In genomic region chr2:73419285-73419684, GRCm38 (mm10) we compare ENCODE assay signal across 9 mouse cellular contexts. TPM values are rescaled to one million over a fixed set of nuclear protein-coding genes. Genes with fewer than 3 reads are reported as not detected.
DNase-seq lines count a peak whose midpoint lies in the region; ATAC-seq and TF ChIP-seq lines count a peak whose summit lies in the region.
"Had no signal": no experiment of that assay in that cellular context is flagged by ENCODE, and none has a peak within 500 bp of the region (broad histone marks: within the 10 kb centered on the region; RNA-seq: fewer than 3 reads in every experiment).

No protein-coding gene starts in this region.

- no peaks in the 10 kb centered on the region for H3K9me3 ChIP-seq in midbrain, embryonic 10.5 days (replicated peaks)
- H3K9me3 ChIP-seq: neural tube, embryonic 12.5 days had no signal

- H3K4me3 ChIP-seq in layer of hippocampus, adult 2 months = no peak overlapping the region
- no peak overlapping the region for H3K4me3 ChIP-seq in midbrain, embryonic 10.5 days
- H3K4me3 ChIP-seq: neural tube, embryonic 12.5 days had no signal

- no peak for TF ChIP-seq POLR2A in brain, embryonic 14.5 days (IDR thresholded peaks at IDR 0.05; ENCODE audit: borderline replicate concordance, extremely low read depth, insufficient read depth, insufficient read length, poor library complexity, severe bottlenecking)

- TF ChIP-seq CTCF in layer of hippocampus, adult 2 months (conservative IDR thresholded peaks at IDR 0.05) = peak; percentile 67
- TF ChIP-seq CTCF in brain, embryonic 14.5 days (IDR thresholded peaks at IDR 0.05; ENCODE audit: borderline replicate concordance, extremely low read depth, insufficient read depth, insufficient read length) = peak; percentile 32; the same call in 1 of the 2 replicates

- DNase-seq in layer of hippocampus, adult 2 months (ENCODE audit: low spot score in 2 of 2) = peak in 1 of 2 experiments; percentile 38
- no peak for DNase-seq in layer of hippocampus, adult 9-10 months (ENCODE audit: low spot score)
- DNase-seq in ES-CJ7 (ENCODE audit: low read depth, low spot score) = peak; percentile 39
- DNase-seq in brain, embryonic 14.5 days (ENCODE audit: low read depth) = peak; percentile 7
- DNase-seq in heart, postnatal 36 days = peak; percentile 19 to 32
- peak; percentile 43 to 70 for DNase-seq in lung, postnatal 4 days
- no peak for DNase-seq in midbrain, embryonic 10.5 days (ENCODE audit: low spot score)

- WGBS in midbrain, embryonic 10.5 days = 50% methylated on average over 4 of the region's 4 CpGs

- intact Hi-C loops in heart, postnatal 36 days (cut with DNase I) = loop anchor here (5.0 kb wide), 1 partner anchor 107 kb away; the partner anchor contains the start of genes Cir1 and Scrn3

- H3K36me3 ChIP-seq in midbrain, embryonic 10.5 days = no peaks in the 10 kb centered on the region
- H3K36me3 ChIP-seq: neural tube, embryonic 12.5 days had no signal

- H3K4me1 ChIP-seq in midbrain, embryonic 10.5 days = peaks cover 8% of the 10 kb centered on the region; the same call in 1 of the 2 replicates
- H3K4me1 ChIP-seq: neural tube, embryonic 12.5 days had no signal

- no peak overlapping the region for H3K27ac ChIP-seq in layer of hippocampus, adult 2 months
- no peak overlapping the region for H3K27ac ChIP-seq in midbrain, embryonic 10.5 days (replicated peaks)
- H3K27ac ChIP-seq: neural tube, embryonic 12.5 days had no signal

- no peak for ATAC-seq in inflammation-experienced regulatory T-cells, adult 6 months

- peaks cover 22% of the 10 kb centered on the region for H3K27me3 ChIP-seq in midbrain, embryonic 10.5 days (ENCODE audit: low read depth, poor library complexity, severe bottlenecking)
- H3K27me3 ChIP-seq: neural tube, embryonic 12.5 days had no signal

RNA-seq across cellular contexts. Expression of gene Gpr155, which starts 32.9 kb away (rescaled TPM):
- 10 to 100 TPM; 58.1 to 65.6 TPM for total RNA-seq in layer of hippocampus, adult 2 months (2021)
- polyA plus RNA-seq in brain, embryonic 14.5 days (2012; rRNA removed) = 7.7 and 8.8 TPM in 2 replicates
- 10 to 100 TPM; 13.1 to 13.8 TPM for total RNA-seq in heart, postnatal 36 days (2021)
- 10 to 100 TPM; 22.1 to 24.3 (median 24.1) TPM for polyA plus RNA-seq in inflammation-experienced regulatory T-cells, adult 6 months (2017; shearing (Covaris generic))
- polyA plus RNA-seq in midbrain, embryonic 10.5 days (2016; fragmentation: Nextera tagmentation; extraction: Ambion mirVana) = 1.7 and 2.3 TPM in 2 replicates

Comparison
In these comparisons a context has a peak if more than half of its experiments do, and no peak if none do; other contexts are left out.
1. DNase-seq: peak in ES-CJ7 (single experiment), brain, embryonic 14.5 days (single experiment), heart, postnatal 36 days (2 of 2) and lung, postnatal 4 days (2 of 2); none in layer of hippocampus, adult 9-10 months (single experiment) and midbrain, embryonic 10.5 days (single experiment).